Mouse (Mus musculus) liver (tissue): ENCODE measurements around the gene Ndufa6.

ENCODE experiments used
- DNase-seq: peaks from one replicate; pipeline ENCODE4 v3.0.0-alpha.2; 2020; ENCODE audit warnings: mixed read lengths

Ndufa6 gene

DNA sequence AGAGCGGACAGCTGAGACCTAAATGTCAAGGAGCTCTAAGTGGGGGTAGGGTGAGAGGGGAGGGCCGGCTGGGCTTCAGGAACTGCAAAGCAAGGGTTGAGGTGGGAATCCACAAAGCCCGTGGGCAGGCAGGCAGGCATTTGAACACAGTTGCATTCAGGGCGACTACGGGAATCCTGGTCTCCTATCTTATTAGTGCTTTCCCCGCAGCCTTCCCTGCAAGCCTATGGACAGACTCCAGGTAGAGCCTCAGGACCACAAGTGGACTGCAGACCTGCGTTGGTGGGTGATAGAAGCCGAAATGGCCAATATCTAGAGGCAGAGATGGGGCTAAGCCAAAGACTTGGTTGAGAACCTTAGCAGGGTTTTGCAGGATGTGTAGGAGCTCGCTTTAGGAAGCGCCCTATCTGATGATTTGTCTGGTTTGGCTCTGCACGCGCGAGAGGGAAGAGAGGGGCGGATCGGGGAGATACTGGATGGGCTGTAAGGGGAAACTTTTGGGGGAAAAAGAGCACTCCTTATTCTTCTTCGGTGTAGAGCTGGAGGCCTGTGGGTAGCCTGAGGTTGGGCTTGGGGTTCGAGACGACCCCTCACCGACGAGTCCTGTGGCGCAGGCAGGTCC is 13.6 kb downstream of the Ndufa6 start:
- DNase-seq = peak; percentile 80

GRCm38 (mm10) chr15:82339634-82340254 is 14.4 kb downstream of the Ndufa6 start:
- peak; percentile 38 for DNase-seq

DNA sequence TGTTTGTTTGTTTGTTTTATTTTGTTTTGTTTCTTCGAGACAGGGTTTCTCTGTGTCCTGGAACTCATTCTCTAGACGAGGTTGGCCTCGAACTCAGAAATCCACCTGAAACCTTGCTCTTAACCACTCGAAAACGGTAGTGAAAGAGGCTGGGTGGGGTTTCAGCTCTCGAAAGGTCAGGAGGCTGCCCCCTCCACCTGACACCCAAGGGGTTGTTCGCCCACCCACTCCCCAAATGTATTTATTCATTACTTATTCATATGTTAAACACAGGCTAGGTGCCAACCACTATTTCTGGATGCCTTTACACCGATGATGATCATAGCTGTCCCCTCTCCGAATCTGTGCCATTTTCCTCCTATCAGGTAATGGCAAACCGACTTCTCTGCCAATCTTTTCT is 15.0 kb downstream of the Ndufa6 start:
- DNase-seq = no peak

GRCm38 (mm10) chr15:82338593-82339112 is 15.5 kb downstream of the Ndufa6 start, which contains the start of the genes Naga, Pheta2 and Smdt1:
Gene Naga, minus strand, starts transcription at chr15:82338925.
Gene Pheta2, plus strand, starts transcription at chr15:82338942.
Gene Smdt1, plus strand, starts transcription at chr15:82338959.
- peak; percentile 99 for DNase-seq

- DNase-seq = peak; percentile 63
Observed at GRCm38 (mm10) chr15:82337875-82338274, 16.2 kb downstream of the Ndufa6 start.

GRCm38 (mm10) chr15:82336629-82337028 is 17.5 kb downstream of the Ndufa6 start:
- no peak for DNase-seq

GRCm38 (mm10) chr15:82335194-82335593 is 18.9 kb downstream of the Ndufa6 start:
- DNase-seq = no peak

GRCm38 (mm10) chr15:82325382-82325781 is 28.7 kb downstream of the Ndufa6 start:
- DNase-seq = no peak

GRCm38 (mm10) chr15:82322195-82322594 is 31.9 kb downstream of the Ndufa6 start:
- DNase-seq = no peak

- DNase-seq = no peak
Observed at GRCm38 (mm10) chr15:82319613-82320012, 34.5 kb downstream of the Ndufa6 start.

GRCm38 (mm10) chr15:82317839-82318238 is 36.3 kb downstream of the Ndufa6 start:
- DNase-seq = no peak

DNA sequence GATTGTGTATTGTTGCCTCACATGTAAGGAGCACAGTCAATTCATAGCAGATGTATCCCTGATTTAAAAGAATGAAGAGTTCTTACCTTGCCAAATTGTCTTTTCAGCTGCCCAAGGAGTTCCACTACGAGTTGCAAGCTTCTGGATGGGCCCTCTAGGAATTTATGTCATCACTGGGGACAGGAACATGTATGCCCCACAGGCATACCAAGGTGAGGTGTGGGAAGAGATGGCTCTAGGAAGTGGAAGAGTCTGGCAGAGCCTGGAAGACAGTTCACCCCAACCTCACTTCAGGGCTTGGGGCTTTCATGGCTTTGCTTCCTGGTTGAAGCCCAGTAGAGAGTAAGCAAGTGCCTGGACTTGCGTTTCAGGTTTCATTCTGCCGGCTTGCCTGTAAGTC is 45.7 kb downstream of the Ndufa6 start:
- DNase-seq = no peak

DNA sequence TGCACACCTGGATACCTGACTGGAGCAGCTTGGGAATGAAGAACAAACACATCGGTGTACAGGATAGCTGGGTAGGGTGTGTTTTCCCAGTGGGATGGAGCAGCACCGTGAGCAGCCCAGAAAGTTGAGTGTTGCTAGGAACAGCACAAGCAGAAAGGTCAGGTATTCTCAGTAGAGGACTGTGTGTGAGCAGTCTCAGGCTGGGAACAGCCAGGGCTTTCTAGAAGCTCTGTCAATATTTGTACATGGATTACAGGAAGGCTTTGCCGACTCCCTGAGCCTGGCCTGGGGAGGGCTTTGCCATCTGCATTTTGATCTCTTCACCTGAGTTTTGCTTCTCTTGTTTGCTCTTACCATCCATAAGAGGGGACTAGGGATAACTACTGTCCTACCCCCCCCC is 47.0 kb downstream of the Ndufa6 start:
- no peak for DNase-seq
